Mouse (Mus musculus): Measurements from ENCODE around the gene Gm9970.

Gm9970 gene

GRCm38 (mm10) chr5:31240637-31241521, at the start of gene Gm9970, which contains the start of gene Nrbp1:
TSS of gene Gm9970 (minus strand) at chr5:31241232.
TSS of gene Nrbp1 (plus strand) at chr5:31240864.
- DNase-seq (ENCODE audit: low read depth, low spot score): peak; percentile 86

DNA sequence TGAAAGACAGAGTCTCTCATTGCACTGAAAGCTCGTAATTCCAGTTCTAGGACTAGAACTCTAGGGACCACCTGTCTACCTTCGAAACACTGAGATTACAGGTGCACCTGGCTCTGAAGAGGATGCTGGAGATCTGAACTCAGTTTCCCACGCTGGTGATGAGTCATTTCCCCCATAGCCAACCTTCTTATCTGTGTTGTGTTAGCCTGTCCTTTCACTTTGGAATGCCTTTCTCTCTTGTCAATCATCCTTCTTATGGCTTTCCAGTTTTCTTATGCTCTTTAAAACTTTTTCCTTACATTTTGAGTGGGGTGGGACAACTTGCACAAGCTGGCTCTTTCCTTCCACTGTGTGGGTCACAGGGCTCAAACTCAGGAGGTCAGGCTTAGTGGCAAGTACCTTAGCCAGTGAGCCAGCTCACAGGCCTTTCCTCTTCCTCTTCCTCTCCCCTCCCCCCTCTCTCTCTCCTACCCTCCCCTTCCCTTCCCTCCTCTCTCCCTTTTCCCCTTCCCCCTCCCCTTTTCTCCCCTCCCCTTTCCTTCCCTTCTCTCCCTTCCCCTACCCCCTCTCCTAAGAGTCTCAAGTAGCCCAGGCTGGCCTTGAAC, 48.7 kb upstream of the Gm9970 start:
- no peak for DNase-seq (ENCODE audit: low read depth, low spot score)

DNA sequence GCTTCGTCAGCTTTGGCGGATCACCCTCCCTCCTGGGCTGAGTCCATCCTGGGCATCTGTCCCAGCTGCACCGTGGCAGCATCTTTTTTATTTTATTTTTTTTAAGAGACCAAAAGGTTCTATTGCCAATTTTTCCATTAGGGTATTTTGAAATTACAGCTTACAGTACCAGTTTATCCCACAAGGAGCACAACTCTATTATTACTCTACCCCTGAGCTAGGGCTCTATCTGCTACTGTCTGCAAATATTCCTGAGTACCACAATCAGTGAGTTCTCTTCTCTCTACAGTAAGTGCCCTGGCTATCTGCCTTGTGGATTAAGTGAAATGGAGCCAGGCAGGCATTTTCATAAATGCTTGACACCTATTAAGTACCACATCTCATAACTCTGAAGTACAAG, 47.6 kb upstream of the Gm9970 start:
- no peak for DNase-seq (ENCODE audit: low read depth, low spot score)

GRCm38 (mm10) chr5:31288225-31288624, 47.2 kb upstream of the Gm9970 start:
- DNase-seq (ENCODE audit: low read depth, low spot score): no peak

DNA sequence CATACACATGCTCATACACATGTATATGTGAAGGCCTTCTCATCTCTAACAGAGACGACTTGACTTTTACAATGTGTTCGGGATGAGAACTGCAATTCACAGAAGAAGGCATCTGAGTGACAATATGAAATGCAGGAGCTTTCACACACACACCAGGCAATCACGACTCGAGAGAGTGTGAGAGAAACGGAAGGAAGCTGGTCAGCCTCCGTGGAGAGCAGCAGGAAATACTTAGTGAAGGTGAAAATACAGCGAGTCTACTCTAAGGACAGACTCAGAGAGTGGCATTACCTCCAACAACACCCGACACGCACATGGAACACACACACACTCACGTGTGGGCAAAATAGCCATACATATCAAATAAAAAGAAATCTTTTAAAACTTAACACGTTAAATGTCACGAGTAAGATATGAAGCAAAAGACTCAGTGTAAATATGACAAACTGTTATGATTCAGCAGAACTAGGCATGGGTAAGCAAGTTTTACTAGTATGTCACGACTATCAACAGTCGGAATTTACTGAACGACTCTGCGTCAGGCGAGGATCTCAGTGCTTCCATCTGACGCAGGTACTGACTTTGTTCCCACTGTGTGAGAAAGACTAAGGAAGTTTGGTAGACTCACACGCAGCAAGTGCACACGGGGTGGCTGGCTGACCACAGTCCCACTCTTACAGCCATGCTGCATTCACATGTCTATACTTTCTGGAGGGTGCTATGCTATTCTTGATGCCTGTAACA, 38.4 kb upstream of the Gm9970 start:
- no peak for DNase-seq (ENCODE audit: low read depth, low spot score)

- no peak for DNase-seq (ENCODE audit: low read depth, low spot score)
These were observed 32.0 kb upstream of the Gm9970 start for GRCm38 (mm10) chr5:31273018-31273417.

DNA sequence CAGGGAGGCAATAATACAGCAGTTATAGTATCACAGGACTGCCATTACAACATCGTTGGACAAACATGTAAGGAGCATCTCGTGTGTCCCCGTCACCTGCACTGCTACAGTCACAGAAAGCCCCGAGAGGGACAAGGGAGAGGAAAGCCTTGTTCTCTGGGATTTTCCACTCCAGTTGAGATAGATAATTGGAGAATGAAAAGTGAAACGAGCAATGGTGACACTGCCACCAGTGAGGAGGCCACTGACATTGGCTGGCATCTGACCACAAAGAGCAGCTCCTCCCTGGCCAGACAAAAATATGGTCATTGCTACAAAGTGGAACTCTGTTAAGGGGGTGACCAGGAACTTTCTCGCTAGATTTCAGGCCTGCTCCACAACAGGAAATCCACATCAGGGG, 26.7 kb upstream of the Gm9970 start:
- no peak for DNase-seq (ENCODE audit: low read depth, low spot score)

GRCm38 (mm10) chr5:31266101-31266500, 25.1 kb upstream of the Gm9970 start:
- DNase-seq (ENCODE audit: low read depth, low spot score): no peak

DNA sequence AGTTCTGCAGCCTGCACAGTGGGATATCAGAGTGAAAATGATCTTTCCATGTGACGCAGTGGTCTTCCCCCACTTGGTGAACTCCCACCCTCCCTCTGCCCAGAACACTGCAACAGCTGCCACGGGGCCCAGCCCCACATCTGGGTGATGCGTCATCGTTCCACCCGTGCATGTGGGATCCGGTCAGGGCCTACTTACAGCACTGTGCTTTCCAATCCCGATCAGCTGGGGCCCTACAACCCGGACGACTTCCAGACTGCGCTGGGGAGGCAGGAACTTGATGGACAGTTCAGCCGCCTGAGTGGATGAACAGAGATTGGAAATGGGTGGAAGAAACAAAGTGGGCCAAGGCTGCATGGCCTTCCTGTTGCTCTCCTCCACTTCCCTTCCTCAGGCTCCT, 16.6 kb upstream of the Gm9970 start:
- DNase-seq (ENCODE audit: low read depth, low spot score): no peak

DNA sequence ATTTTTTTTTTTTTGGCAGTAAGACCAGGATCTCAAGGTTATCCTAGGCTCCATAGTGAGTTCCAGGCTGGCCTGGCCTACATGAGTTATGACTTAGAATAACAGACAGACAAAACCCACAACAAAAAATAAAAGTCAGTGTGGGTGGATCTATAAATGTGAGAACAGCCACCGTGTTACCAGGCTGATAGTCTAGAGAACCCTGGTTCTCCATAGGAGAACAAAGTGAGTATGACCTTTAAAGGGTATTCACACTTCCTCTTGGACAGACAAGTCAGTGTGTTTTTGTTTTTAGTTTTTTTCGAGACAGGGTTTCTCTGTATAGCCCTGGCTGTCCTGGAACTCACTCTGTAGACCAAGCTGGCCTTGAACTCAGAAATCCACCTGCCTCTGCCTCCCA, 14.9 kb upstream of the Gm9970 start:
- DNase-seq (ENCODE audit: low read depth, low spot score): no peak

DNA sequence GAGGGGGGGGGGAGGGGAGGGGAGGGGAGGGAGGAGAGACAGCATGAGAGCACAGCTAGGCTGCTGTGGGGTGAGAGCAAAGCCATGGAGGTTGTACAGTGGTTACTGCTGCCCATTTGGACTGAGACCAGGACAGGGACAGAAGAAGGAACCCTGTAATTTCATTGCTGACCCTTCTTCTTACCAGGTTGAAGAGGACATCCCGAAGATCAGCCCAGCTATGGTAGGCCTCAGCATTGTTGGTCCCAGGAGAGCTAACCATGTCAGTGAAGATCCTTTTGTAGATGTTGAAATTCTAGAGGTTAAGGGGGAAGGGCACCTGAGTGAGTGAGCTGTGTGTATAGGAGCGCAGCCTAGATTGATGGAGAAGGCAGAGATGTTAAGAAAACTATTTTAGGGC, 14.3 kb upstream of the Gm9970 start:
- no peak for DNase-seq (ENCODE audit: low read depth, low spot score)

- no peak for DNase-seq (ENCODE audit: low read depth, low spot score)
These were observed 13.9 kb upstream of the Gm9970 start for GRCm38 (mm10) chr5:31254901-31255300.

- no peak for DNase-seq (ENCODE audit: low read depth, low spot score)
These were observed 13.4 kb upstream of the Gm9970 start for GRCm38 (mm10) chr5:31254452-31254851.

DNA sequence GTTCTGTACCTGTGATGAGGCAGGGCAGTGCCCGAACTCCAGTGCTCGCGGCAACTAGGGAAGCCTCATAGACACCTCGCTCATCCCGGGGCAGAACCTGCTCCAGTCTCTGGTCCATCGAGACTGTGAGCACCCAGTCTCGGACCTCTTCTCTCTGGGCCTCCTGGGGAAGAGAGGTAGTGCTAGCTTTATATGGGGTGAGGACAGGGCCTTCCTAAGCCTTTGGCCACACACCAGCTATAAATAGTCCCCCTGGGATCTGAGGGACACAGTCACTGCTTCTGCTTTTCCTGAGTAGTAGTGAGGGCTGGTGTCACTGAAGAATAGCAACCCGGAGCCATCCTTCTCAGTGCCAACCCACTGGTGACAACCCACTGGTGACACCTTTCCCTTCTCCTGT, 12.8 kb upstream of the Gm9970 start:
- DNase-seq (ENCODE audit: low read depth, low spot score): no peak

- no peak for DNase-seq (ENCODE audit: low read depth, low spot score)
These were observed 11.9 kb upstream of the Gm9970 start for GRCm38 (mm10) chr5:31252795-31253545.

DNA sequence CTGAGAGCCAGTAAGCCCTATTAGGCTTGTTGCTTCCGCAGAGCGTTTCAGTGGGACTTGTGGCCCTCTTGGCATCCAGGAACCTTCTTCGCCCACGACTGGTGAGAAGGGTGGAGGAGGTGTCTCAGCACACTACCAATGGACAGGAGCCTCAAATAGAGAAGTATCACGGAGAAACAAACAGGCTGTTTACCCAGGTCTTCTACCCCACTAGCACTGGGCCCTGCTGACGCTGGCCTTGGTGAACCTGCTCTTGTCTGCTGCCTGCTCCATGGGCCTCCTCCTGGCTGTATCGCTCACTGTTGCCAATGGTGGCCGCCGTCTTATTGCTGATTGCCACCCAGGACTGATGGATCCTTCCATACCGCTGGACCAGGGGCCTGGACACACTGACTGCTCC, 11.1 kb upstream of the Gm9970 start:
- no peak for DNase-seq (ENCODE audit: low read depth, low spot score)

DNA sequence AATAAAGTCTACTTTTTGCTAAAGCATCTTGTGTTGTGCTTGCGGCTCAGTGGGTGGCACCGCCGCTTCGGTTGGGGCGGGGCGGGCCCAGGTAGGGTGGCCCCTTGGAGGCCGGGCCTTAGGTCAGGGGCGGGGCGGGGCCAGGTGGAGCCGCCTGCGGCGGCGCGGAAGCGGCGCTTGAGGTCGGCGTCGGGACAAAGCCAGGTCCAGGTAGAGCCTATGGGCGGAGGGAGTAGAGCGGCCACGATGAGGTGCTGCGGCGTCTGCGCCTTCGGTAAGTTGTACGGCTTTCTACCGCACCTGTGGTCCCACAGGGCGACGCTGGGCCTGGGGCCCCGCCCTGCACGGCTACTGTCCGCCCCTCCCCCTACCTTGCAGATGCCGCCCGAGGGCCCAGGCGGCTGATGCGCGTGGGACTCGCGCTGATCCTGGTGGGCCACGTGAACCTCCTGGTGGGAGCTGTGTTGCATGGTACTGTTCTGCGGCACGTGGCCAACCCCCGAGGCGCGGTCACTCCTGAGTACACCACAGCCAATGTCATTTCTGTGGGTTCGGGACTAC, 10.6 kb upstream of the Gm9970 start, which contains the start of gene Krtcap3:
Gene Krtcap3 (plus strand): TSS at position 151 of the 561 bp plus-strand sequence.
- peak; percentile 61 for DNase-seq (ENCODE audit: low read depth, low spot score)

DNA sequence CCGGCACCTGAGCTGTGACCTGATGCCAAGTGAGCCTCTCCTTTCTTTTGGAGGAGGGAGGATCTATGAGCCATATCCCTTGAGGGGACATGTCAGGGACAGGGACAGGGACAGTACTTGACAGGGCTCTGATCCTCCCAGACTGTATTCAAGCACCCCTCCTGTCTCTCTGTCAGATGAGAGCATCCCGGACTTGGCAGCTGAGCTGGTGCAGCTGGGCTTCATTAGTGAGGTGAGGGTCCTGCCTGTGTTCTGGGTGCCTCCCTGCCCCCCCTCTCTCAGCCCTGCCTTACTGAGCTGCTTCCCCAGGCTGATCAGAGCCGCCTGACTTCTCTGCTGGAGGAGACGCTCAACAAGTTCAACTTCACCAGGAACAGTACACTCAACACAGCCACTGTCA, 9.7 kb upstream of the Gm9970 start:
- no peak for DNase-seq (ENCODE audit: low read depth, low spot score)

GRCm38 (mm10) chr5:31242191-31242590, 1.2 kb upstream of the Gm9970 start:
- DNase-seq (ENCODE audit: low read depth, low spot score): no peak

DNA sequence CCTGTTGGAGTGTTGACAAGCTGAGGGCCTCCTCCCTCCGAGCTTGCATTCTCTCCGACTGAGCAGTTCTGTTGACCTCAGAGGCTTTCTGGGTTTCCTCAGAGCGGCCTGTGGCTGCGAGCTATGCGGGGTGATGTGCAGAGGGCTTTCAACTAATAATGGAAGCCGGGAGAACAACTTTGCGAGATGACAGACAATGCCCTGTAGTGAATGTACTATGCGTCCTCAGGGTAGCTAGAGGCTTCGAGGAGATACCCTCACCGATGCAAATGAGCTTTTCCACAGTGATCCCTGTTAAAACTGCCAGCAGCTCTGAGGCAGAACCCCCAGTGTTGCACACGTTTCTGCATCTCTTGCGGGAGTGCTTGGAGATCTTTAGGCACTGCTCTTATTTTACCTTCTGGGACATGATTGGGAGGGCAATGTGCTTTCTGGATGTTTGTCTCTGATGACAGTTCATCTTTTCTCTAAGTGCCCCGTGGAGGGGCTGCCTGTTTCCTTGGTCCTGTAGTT, 546 bp upstream of the Gm9970 start:
- no peak for DNase-seq (ENCODE audit: low read depth, low spot score)

GRCm38 (mm10) chr5:31226641-31227040, 14.4 kb downstream of the Gm9970 start:
- DNase-seq (ENCODE audit: low read depth, low spot score): no peak
